Mouse (Mus musculus): ENCODE data around the gene Uaca.

Uaca gene

GRCm38 (mm10) chr9:60838331-60838872 lies 44.1 kb downstream of the Uaca start:
- DNase-seq: no peak

GRCm38 (mm10) chr9:60841393-60841792 lies 47.1 kb downstream of the Uaca start:
- DNase-seq: peak; percentile 94

- DNase-seq: no peak
These were observed 49.2 kb downstream of the Uaca start for GRCm38 (mm10) chr9:60843415-60844076.

- DNase-seq: peak; percentile 96
These were observed 54.4 kb downstream of the Uaca start for GRCm38 (mm10) chr9:60848730-60849129.

- DNase-seq: peak; percentile 92
These were observed 55.6 kb downstream of the Uaca start for GRCm38 (mm10) chr9:60849986-60850385.

GRCm38 (mm10) chr9:60854196-60854595 lies 59.9 kb downstream of the Uaca start:
- DNase-seq: no peak

- no peak for DNase-seq
These were observed 63.5 kb downstream of the Uaca start for GRCm38 (mm10) chr9:60857833-60858232.

GRCm38 (mm10) chr9:60858306-60858960 lies 64.1 kb downstream of the Uaca start:
- no peak for DNase-seq

- DNase-seq: no peak
These were observed 64.7 kb downstream of the Uaca start for GRCm38 (mm10) chr9:60859031-60859430.

GRCm38 (mm10) chr9:60861030-60861429 lies 66.7 kb downstream of the Uaca start:
- DNase-seq: no peak

- DNase-seq: peak; percentile 97
These were observed 70.3 kb downstream of the Uaca start for GRCm38 (mm10) chr9:60864664-60865063.

GRCm38 (mm10) chr9:60865866-60866265 lies 71.5 kb downstream of the Uaca start:
- peak; percentile 98 for DNase-seq

- DNase-seq: no peak
These were observed 76.1 kb downstream of the Uaca start for GRCm38 (mm10) chr9:60870451-60870850.

- no peak for DNase-seq
These were observed 76.7 kb downstream of the Uaca start for GRCm38 (mm10) chr9:60870919-60871503.

- no peak for DNase-seq
These were observed 79.1 kb downstream of the Uaca start for GRCm38 (mm10) chr9:60873257-60874054.

GRCm38 (mm10) chr9:60874055-60874392 lies 79.7 kb downstream of the Uaca start:
- peak; percentile 89 for DNase-seq

- no peak for DNase-seq
These were observed 81.7 kb downstream of the Uaca start for GRCm38 (mm10) chr9:60876085-60876484.

- no peak for DNase-seq
These were observed 82.2 kb downstream of the Uaca start for GRCm38 (mm10) chr9:60876531-60876930.

- DNase-seq: no peak
These were observed 83.8 kb downstream of the Uaca start for GRCm38 (mm10) chr9:60878051-60878557.

- no peak for DNase-seq
These were observed 84.3 kb downstream of the Uaca start for GRCm38 (mm10) chr9:60878630-60879029.

- peak; percentile 51 for DNase-seq
These were observed 90.8 kb downstream of the Uaca start for GRCm38 (mm10) chr9:60885148-60885547.

- DNase-seq: peak; percentile 86
These were observed 92.4 kb downstream of the Uaca start for GRCm38 (mm10) chr9:60886431-60887371.
